Mouse (Mus musculus): Measurements from ENCODE around the gene Psrc1. TPM values are rescaled to one million over a fixed set of nuclear protein-coding genes. Genes with fewer than 3 reads are reported as not detected.

The Psrc1 gene
- polyA plus RNA-seq, 1 experiment from 2014 or later, result 31.2 TPM

DNA sequence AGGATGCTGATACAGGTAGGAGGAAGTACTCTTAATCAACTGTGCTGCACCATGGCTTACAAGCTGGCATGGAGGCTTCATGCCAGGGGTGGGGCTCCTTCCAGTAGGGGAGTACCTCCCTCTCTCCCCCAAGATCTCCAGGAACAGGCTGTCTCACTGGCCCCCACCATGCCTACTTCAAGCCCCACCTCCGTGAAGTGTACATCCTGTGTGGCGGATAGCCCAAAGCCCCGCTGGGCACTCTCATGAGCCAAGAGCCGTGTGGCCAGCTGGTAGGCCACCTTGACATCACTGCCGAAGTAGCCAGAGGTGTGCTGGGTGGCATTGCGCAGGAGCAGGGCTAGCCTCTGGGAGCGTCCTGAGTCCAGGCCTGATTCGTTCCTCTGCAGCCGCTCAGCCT is 14.6 kb downstream of the Psrc1 start:
- 86% methylated on average over 9 of the region's 9 CpGs for WGBS
- peaks cover 43% of the 10 kb centered on the region; the same call in 1 of the 2 replicates for H3K36me3 ChIP-seq (ENCODE audit: control insufficient read depth, insufficient read depth, low read length)
- DNase-seq (ENCODE audit: low spot score), result no peak

DNA sequence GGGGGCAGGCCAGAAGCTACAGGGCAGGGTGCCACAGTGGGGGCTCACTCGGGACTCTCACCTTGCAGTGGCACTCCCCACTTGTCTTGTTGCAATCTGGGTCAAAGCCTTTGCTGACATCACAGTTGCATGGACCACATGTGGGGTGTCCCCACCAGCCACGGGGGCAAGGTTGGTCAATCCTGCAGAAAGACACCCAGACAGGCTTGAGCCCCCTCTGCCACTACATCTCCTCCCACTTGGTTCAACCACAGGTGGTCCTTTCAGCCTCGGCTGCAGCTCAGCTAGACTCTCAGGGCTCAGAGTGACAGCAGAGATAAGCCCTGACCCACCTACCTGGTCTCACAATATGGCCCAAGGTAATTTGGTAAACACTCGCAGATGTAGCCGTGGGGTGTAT is 16.8 kb downstream of the Psrc1 start:
- Histone ChIP-seq H3K36me3 (ENCODE audit: control insufficient read depth, insufficient read depth, low read length) (peaks cover 47% of the 10 kb centered on the region; the same call in 1 of the 2 replicates), H3K9me3 (ENCODE audit: control insufficient read depth, low read length) (no peaks in the 10 kb centered on the region), H3K9ac (ENCODE audit: low read depth, low read length) (no peak overlapping the region), H3K4me2 (ENCODE audit: low read depth, low read length) (no peak overlapping the region), H3K27ac (replicated peaks; ENCODE audit: low read depth, low read length) (no peak overlapping the region), H3K4me3 (ENCODE audit: low read depth, low read length) (no peak overlapping the region), H3K27me3 (replicated peaks; ENCODE audit: control insufficient read depth, insufficient read depth, low read length) (no peaks in the 10 kb centered on the region), H3K4me1 (ENCODE audit: control insufficient read depth, insufficient read depth, low read length) (no peaks in the 10 kb centered on the region)
- ATAC-seq (ENCODE audit: low read depth) (no peak), DNase-seq (ENCODE audit: low spot score) (no peak)
- 83% methylated on average over 4 of the region's 5 CpGs for WGBS

More for the DNA sequence above, 14.6 kb downstream of the Psrc1 start:
- ATAC-seq (ENCODE audit: low read depth), result no peak
- Histone ChIP-seq H3K9me3 (ENCODE audit: control insufficient read depth, low read length) (no peaks in the 10 kb centered on the region), H3K27me3 (replicated peaks; ENCODE audit: control insufficient read depth, insufficient read depth, low read length) (no peaks in the 10 kb centered on the region), H3K9ac (ENCODE audit: low read depth, low read length) (no peak overlapping the region), H3K4me1 (ENCODE audit: control insufficient read depth, insufficient read depth, low read length) (no peaks in the 10 kb centered on the region), H3K27ac (replicated peaks; ENCODE audit: low read depth, low read length) (no peak overlapping the region), H3K4me2 (ENCODE audit: low read depth, low read length) (no peak overlapping the region), H3K4me3 (ENCODE audit: low read depth, low read length) (no peak overlapping the region)

GRCm38 (mm10) chr3:108401692-108402527 is 18.3 kb downstream of the Psrc1 start:
- 36% methylated on average over 18 of the region's 22 CpGs for WGBS
- H3K36me3 ChIP-seq (ENCODE audit: control insufficient read depth, insufficient read depth, low read length), result peaks cover 39% of the 10 kb centered on the region; the same call in 1 of the 2 replicates
- DNase-seq (ENCODE audit: low spot score), result peak; percentile 96

GRCm38 (mm10) chr3:108402528-108402920 is 18.9 kb downstream of the Psrc1 start:
- ATAC-seq (ENCODE audit: low read depth), result no peak
- 82% methylated on average over 14 of the region's 15 CpGs for WGBS
- H3K4me3 ChIP-seq (ENCODE audit: low read depth, low read length), result no peak overlapping the region

More at GRCm38 (mm10) chr3:108401692-108402527, 18.3 kb downstream of the Psrc1 start:
- no peaks in the 10 kb centered on the region for H3K27me3 ChIP-seq (replicated peaks; ENCODE audit: control insufficient read depth, insufficient read depth, low read length)
- H3K4me1 ChIP-seq (ENCODE audit: control insufficient read depth, insufficient read depth, low read length), result no peaks in the 10 kb centered on the region
- no peaks in the 10 kb centered on the region for H3K9me3 ChIP-seq (ENCODE audit: control insufficient read depth, low read length)
- H3K27ac ChIP-seq (replicated peaks; ENCODE audit: low read depth, low read length), result 0 out of 2 replicates have a peak overlapping the region, but pooled peaks have one; percentile 7
- ATAC-seq (ENCODE audit: low read depth), result peak; percentile 97
- H3K9ac ChIP-seq (ENCODE audit: low read depth, low read length), result peak overlapping the region; percentile 17; the same call in 1 of the 2 replicates
- no peak overlapping the region for H3K4me3 ChIP-seq (ENCODE audit: low read depth, low read length)
- peak overlapping the region; percentile 27 for H3K4me2 ChIP-seq (ENCODE audit: low read depth, low read length)

DNA sequence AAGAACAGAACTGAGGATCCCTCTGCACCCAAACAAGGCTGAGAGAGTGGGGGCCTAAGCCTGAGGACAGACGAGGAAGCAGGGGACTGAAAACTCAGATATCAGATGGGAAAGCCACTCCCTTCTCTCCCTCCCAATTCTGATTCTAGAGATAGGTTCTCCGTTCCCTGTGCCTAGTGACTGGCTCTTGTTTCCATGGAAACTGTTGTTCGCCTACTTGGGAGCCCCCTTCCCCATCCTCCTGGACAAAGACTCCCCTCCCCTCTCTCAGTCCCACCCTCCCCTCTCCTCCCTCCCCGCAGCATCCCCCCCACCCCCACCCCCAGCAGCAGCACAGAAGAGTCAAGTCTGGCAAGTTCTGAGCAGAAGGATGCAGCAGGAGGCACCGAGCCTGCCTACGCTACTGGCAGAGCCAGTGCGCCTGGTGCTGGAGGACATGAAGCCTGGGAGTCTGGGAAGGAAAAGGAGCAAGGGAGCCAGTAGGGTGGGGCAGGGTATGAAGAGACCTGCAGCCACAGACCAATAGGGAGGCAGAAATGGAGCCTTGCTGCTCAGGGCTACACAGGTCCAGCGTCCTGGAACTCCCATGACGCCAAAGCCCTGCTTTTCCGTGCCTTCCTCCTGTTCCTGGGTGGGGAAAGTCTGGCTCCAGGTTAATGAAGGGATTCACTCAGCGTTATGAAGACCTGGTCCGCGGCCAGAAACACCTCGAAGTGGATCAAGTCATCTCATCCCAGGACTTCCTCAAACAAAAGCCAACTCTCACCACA is 22.1 kb downstream of the Psrc1 start:
- Histone ChIP-seq H3K4me3 (ENCODE audit: low read depth, low read length) (no peak overlapping the region), H3K9me3 (ENCODE audit: control insufficient read depth, low read length) (no peaks in the 10 kb centered on the region), H3K4me2 (ENCODE audit: low read depth, low read length) (no peak overlapping the region), H3K36me3 (ENCODE audit: control insufficient read depth, insufficient read depth, low read length) (peaks cover 10% of the 10 kb centered on the region; the same call in 1 of the 2 replicates), H3K27me3 (replicated peaks; ENCODE audit: control insufficient read depth, insufficient read depth, low read length) (no peaks in the 10 kb centered on the region), H3K27ac (replicated peaks; ENCODE audit: low read depth, low read length) (no peak overlapping the region), H3K4me1 (ENCODE audit: control insufficient read depth, insufficient read depth, low read length) (peaks cover 1% of the 10 kb centered on the region; the same call in 1 of the 2 replicates), H3K9ac (ENCODE audit: low read depth, low read length) (no peak overlapping the region)
- DNase-seq (ENCODE audit: low spot score) (no peak), ATAC-seq (ENCODE audit: low read depth) (no peak)
- 44% methylated on average over 14 of the region's 14 CpGs for WGBS

More at GRCm38 (mm10) chr3:108402528-108402920, 18.9 kb downstream of the Psrc1 start:
- Histone ChIP-seq H3K27me3 (replicated peaks; ENCODE audit: control insufficient read depth, insufficient read depth, low read length) (no peaks in the 10 kb centered on the region), H3K4me2 (ENCODE audit: low read depth, low read length) (no peak overlapping the region), H3K9ac (ENCODE audit: low read depth, low read length) (no peak overlapping the region), H3K9me3 (ENCODE audit: control insufficient read depth, low read length) (no peaks in the 10 kb centered on the region), H3K4me1 (ENCODE audit: control insufficient read depth, insufficient read depth, low read length) (no peaks in the 10 kb centered on the region), H3K36me3 (ENCODE audit: control insufficient read depth, insufficient read depth, low read length) (peaks cover 36% of the 10 kb centered on the region; the same call in 1 of the 2 replicates), H3K27ac (replicated peaks; ENCODE audit: low read depth, low read length) (0 out of 2 replicates have a peak overlapping the region, but pooled peaks have one; percentile 7)
- no peak for DNase-seq (ENCODE audit: low spot score)

- 86% methylated on average over 24 of the region's 24 CpGs for WGBS
- no peak overlapping the region for H3K4me2 ChIP-seq (ENCODE audit: low read depth, low read length)
- DNase-seq (ENCODE audit: low spot score) (no peak), ATAC-seq (ENCODE audit: low read depth) (no peak)
- H3K9ac ChIP-seq (ENCODE audit: low read depth, low read length), result no peak overlapping the region
- H3K27ac ChIP-seq (replicated peaks; ENCODE audit: low read depth, low read length), result no peak overlapping the region
- no peaks in the 10 kb centered on the region for H3K27me3 ChIP-seq (replicated peaks; ENCODE audit: control insufficient read depth, insufficient read depth, low read length)
- peaks cover 8% of the 10 kb centered on the region for H3K4me1 ChIP-seq (ENCODE audit: control insufficient read depth, insufficient read depth, low read length)
- H3K4me3 ChIP-seq (ENCODE audit: low read depth, low read length), result no peak overlapping the region
- H3K9me3 ChIP-seq (ENCODE audit: control insufficient read depth, low read length), result no peaks in the 10 kb centered on the region
- H3K36me3 ChIP-seq (ENCODE audit: control insufficient read depth, insufficient read depth, low read length), result peaks cover 10% of the 10 kb centered on the region; the same call in 1 of the 2 replicates
Observed at GRCm38 (mm10) chr3:108406306-108406885, 22.8 kb downstream of the Psrc1 start.

DNA sequence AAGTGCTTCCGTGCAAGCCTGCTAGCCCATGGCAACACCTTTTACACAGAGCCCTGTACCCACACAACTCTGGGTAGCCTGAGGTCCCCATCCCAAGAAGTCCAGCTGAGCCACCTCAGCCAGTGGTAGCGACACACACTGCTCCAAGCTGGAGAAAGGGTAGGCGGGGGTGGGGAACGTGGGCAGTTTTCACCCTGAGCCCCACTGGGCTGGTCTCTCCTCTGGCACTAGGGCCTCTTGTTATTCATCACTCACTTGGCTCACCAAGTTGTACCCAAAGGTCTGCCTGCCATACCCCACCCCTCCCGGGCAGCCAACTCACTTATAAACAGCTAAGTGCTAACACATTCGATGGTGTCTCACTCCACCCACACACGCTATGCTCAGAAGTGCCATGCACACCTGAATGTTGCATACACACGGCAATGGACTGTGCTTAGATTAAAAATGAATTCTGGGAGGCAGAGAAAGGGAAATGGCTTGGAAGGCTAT is 24.9 kb downstream of the Psrc1 start:
- Histone ChIP-seq H3K9me3 (ENCODE audit: control insufficient read depth, low read length) (peaks cover 12% of the 10 kb centered on the region), H3K9ac (ENCODE audit: low read depth, low read length) (no peak overlapping the region), H3K27ac (replicated peaks; ENCODE audit: low read depth, low read length) (no peak overlapping the region), H3K4me3 (ENCODE audit: low read depth, low read length) (no peak overlapping the region), H3K4me1 (ENCODE audit: control insufficient read depth, insufficient read depth, low read length) (peaks cover 8% of the 10 kb centered on the region), H3K27me3 (replicated peaks; ENCODE audit: control insufficient read depth, insufficient read depth, low read length) (no peaks in the 10 kb centered on the region), H3K4me2 (ENCODE audit: low read depth, low read length) (no peak overlapping the region), H3K36me3 (ENCODE audit: control insufficient read depth, insufficient read depth, low read length) (peaks cover 25% of the 10 kb centered on the region)
- 86% methylated on average over 8 of the region's 8 CpGs for WGBS
- ATAC-seq (ENCODE audit: low read depth) (no peak), DNase-seq (ENCODE audit: low spot score) (no peak)

Measured in embryonic facial prominence, embryonic 14.5 days (tissue).